Mouse (Mus musculus) monocyte, adult 5-6 weeks (primary cell): ENCODE results near the gene Gpr85. TPM values are rescaled to one million over a fixed set of nuclear protein-coding genes. Genes with fewer than 3 reads are reported as not detected.

ENCODE experiments used
- ATAC-seq: fragments of 153-309, 156-312 bp; replicated peaks from 2 replicates; pipeline ENCODE4 v1.8.0; 2017; ENCODE audit warnings: mild to moderate bottlenecking; ENCODE audit not compliant: low TSS enrichment, insufficient number of reproducible peaks, severe bottlenecking, poor library complexity, low FRiP score
- total RNA-seq: library from RNA; stranded (forward); fragments of 200-1000, 200-491, 200-594 nt; gene quantifications from 3 replicates; pipeline ENCODE4 v1.2.3, GENCODE M21; 2017

Gpr85 gene
- total RNA-seq, 1 experiment from 2014 or later: not detected

DNA sequence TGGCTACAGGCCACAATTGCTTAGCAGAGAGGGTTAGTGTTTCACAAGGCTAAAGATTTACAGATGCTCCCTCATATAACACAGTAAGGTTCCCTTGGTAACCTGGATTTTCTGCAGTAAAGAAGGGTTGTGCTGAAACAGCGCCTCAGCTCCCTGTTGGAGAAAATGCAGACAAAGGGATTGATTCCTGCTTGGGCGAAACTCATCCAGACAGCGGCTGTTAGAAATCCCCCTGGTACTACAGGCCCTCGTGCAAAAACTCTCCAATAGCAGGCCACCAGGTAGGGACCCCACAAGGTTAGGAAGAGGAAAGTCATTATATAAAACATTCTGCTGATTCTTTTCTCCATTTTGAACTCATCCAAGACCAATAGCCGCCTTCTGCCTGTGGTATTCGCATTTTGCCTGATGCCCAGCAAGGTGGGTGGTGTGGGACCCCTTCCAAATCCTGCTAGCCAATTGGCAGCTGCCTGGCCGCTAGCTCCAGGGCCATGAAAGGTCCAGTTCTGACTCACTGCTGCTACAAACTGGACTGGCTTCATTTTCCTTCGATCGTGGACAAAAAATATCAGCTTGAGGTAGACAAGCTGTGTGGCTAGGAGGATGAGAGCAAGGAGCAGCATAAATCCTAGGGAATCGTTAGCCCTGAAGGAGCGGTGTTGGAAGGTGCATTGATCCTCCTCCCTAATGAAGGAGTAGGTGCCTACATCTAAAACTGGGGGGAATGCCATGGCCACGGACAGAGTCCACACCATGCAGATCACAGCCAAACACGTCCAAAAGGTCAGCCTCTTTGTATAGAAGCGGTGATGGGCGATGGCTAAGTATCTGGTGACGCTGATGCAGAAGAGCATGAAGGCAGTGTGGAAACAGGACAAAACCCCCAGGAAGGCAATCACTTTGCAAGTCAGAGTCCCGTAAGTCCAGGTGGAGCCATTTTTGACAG is 3.7 kb downstream of the Gpr85 start:
- ATAC-seq: no peak

GRCm38 (mm10) chr6:13832770-13833169 is 7.0 kb downstream of the Gpr85 start:
- ATAC-seq: no peak

DNA sequence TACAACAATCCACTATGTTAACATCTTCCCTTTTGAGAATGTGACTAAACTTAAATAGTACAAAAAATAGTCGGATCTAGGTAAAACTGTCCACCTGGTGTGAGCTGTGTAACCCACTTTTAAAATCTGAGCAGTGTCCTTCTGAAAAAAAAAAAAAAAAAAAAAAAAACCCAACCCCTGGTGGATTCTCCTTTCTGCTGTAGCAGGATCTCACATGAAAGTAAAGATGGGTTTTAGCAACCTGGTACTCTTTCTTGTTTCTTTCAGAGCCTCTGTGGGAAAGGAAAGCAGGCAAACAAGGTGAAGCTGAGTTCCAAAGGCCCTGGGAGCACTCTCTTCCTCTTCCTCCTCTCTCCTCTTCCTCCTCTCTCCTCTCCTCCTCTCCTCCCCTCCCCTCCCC is 10.9 kb downstream of the Gpr85 start:
- no peak for ATAC-seq

DNA sequence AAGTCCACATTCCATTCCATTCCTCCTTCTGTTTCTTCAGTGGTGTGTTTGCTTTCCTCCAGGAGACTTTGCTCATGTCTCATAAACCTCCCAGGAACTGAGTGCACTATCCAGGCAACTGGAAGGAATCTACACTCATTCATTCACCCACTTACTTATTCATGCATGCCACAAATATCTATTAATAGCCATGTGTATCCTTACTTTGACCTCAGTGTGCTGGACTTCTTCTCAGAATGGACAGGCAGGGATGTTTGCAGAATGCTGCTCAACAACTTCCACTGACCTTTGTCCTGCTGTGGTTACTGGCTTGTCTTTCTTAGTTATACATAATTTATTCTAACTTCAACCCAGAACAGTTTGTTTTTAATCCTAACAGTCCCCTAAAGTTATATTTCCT is 23.1 kb downstream of the Gpr85 start:
- no peak for ATAC-seq

DNA sequence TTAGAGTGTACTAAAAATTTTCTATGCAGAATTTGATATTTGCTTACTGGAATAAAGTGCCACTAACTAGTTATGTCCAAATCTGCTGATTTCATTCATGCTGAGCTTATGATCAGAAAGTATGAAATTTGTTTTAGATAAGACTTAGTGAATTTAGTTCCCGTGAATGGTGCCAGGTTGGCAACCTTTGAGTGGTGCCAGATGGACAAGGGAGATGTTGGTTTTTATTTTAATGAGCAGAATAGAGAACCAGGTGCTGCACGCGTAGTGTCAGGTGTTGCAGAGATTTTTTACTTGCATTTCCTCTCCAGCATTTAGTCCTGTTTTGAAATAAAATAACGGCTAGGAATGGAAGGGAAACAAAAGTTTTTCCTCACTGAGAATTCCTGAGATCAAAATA is 27.6 kb downstream of the Gpr85 start:
- no peak for ATAC-seq

- no peak for ATAC-seq
Measured at GRCm38 (mm10) chr6:13800071-13800470, 39.7 kb downstream of the Gpr85 start.

GRCm38 (mm10) chr6:13797389-13797788 is 42.4 kb downstream of the Gpr85 start:
- no peak for ATAC-seq

Other genes starting within 250 kb of the Gpr85 start
- 46.7 to 82.2 TPM (median 53.1 TPM) in 3 replicates for gene Tmem168, start 231.8 kb downstream of the Gpr85 start, total RNA-seq
- gene Bmt2, start 162.0 kb downstream of the Gpr85 start, total RNA-seq: 20.1 to 33.6 TPM (median 23.4 TPM) in 3 replicates
- gene 2610001J05Rik, start 31.6 kb upstream of the Gpr85 start, total RNA-seq: 64.0 to 80.9 TPM (median 67.1 TPM) in 3 replicates